In genomic region chr3:145899832-145900231, GRCm38 (mm10) we compare ENCODE assay signal across 11 mouse cellular contexts. TPM values are rescaled to one million over a fixed set of nuclear protein-coding genes. Genes with fewer than 3 reads are reported as not detected.
DNase-seq lines count a peak whose midpoint lies in the region; ATAC-seq and TF ChIP-seq lines count a peak whose summit lies in the region.
"Had no signal": no experiment of that assay in that cellular context is flagged by ENCODE, and none has a peak within 500 bp of the region (broad histone marks: within the 10 kb centered on the region; RNA-seq: fewer than 3 reads in every experiment).

No protein-coding gene starts in this region.

- H3K27me3 ChIP-seq in heart, embryonic 14.5 days (ENCODE audit: control insufficient read depth, insufficient read depth, low read length), result no peaks in the 10 kb centered on the region
- H3K27me3 ChIP-seq: intestine, embryonic 15.5 days had no signal

- ATAC-seq in heart, embryonic 14.5 days (ENCODE audit: insufficient number of reproducible peaks, insufficient read depth, low FRiP score, low read depth), result peak; percentile 41; the same call in 1 of the 2 replicates
- ATAC-seq: intestine, embryonic 15.5 days had no signal

- peak overlapping the region; percentile 86 for H3K27ac ChIP-seq in gastrocnemius, adult 2 months
- H3K27ac ChIP-seq in heart, embryonic 14.5 days (replicated peaks in 1 of 2; ENCODE audit: control insufficient read depth in 1 of 2, insufficient read depth in 1 of 2, low read depth in 2 of 2, low read length in 2 of 2), result peak overlapping the region; percentile 14 to 77; a peak in 3 of 4 replicates
- H3K27ac ChIP-seq: intestine, embryonic 15.5 days had no signal

- intact Hi-C loops in gastrocnemius, adult 2 months (cut with DNase I), result loop anchor here (5.0 to 10.0 kb wide), 2 partner anchors 145 to 253 kb away; partner anchors contain the start of genes Ccn1 and Ddah1

- DNase-seq in gastrocnemius, adult 2 months, result peak; percentile 77
- no peak for DNase-seq in gastrocnemius, postnatal 10 days
- peak; percentile 35 for DNase-seq in 3134 (ENCODE audit: extremely low read depth, insufficient read length, low spot score)
- DNase-seq in brain, embryonic 14.5 days (ENCODE audit: low read depth), result peak; percentile 64
- no peak for DNase-seq in testis, postnatal 14 days (ENCODE audit: low spot score)
- no peak for DNase-seq in urinary bladder, postnatal 25 days (ENCODE audit: low spot score)
- no peak for DNase-seq in urinary bladder, adult 18-20 months (ENCODE audit: low spot score in 2 of 2)
- DNase-seq: liver; lung, postnatal 36 days had no signal

- H3K36me3 ChIP-seq in heart, embryonic 14.5 days (ENCODE audit: control insufficient read depth, insufficient read depth, low read length), result no peaks in the 10 kb centered on the region
- H3K36me3 ChIP-seq: intestine, embryonic 15.5 days had no signal

- 26% methylated on average over 8 of the region's 8 CpGs for WGBS in heart, embryonic 14.5 days

- H3K4me3 ChIP-seq in gastrocnemius, adult 2 months, result no peak overlapping the region
- no peak overlapping the region for H3K4me3 ChIP-seq in heart, embryonic 14.5 days (ENCODE audit: control insufficient read depth in 1 of 2, insufficient read depth in 1 of 2, low read depth in 1 of 2, low read length in 2 of 2)
- H3K4me3 ChIP-seq: intestine, embryonic 15.5 days had no signal

- TF ChIP-seq CTCF in gastrocnemius, adult 2 months (IDR thresholded peaks at IDR 0.05), result no peak
- no peak for TF ChIP-seq CTCF in brain, embryonic 14.5 days (IDR thresholded peaks at IDR 0.05; ENCODE audit: borderline replicate concordance, extremely low read depth, insufficient read depth, insufficient read length)

- no peaks in the 10 kb centered on the region for H3K9me3 ChIP-seq in heart, embryonic 14.5 days (ENCODE audit: control insufficient read depth, low read length)
- H3K9me3 ChIP-seq: intestine, embryonic 15.5 days had no signal

- TF ChIP-seq POLR2A in brain, embryonic 14.5 days (IDR thresholded peaks at IDR 0.05; ENCODE audit: borderline replicate concordance, extremely low read depth, insufficient read depth, insufficient read length, poor library complexity, severe bottlenecking), result no peak

- no peak overlapping the region; the same call in 1 of the 2 replicates for H3K9ac ChIP-seq in heart, embryonic 14.5 days (ENCODE audit: low read length)
- H3K9ac ChIP-seq: intestine, embryonic 15.5 days had no signal

- H3K4me2 ChIP-seq in heart, embryonic 14.5 days (ENCODE audit: low read length), result peak overlapping the region; percentile 27; the same call in 1 of the 2 replicates
- H3K4me2 ChIP-seq: intestine, embryonic 15.5 days had no signal

- peaks cover 25 to 41% of the 10 kb centered on the region in 2 experiments for H3K4me1 ChIP-seq in heart, embryonic 14.5 days (ENCODE audit: control insufficient read depth in 2 of 2, insufficient read depth in 2 of 2, low read length in 2 of 2)
- H3K4me1 ChIP-seq: intestine, embryonic 15.5 days had no signal

RNA-seq across cellular contexts. Expression of gene Bcl10, which starts 22.8 kb away (rescaled TPM):
- total RNA-seq in gastrocnemius, adult 2 months (2021), result 1 to 10 TPM; 9.6 to 9.8 TPM
- 10 to 100 TPM; 17.3 to 17.4 TPM for total RNA-seq in gastrocnemius, postnatal 10 days (2021)
- 17.0 and 19.0 TPM in 2 replicates for polyA plus RNA-seq in brain, embryonic 14.5 days (2012; rRNA removed)
- polyA plus RNA-seq in heart, embryonic 14.5 days (2014; fragmentation: Nextera tagmentation; extraction: Ambion mirVana), result 40.2 and 44.0 TPM in 2 replicates

RNA-seq across cellular contexts. Expression of gene 2410004B18Rik, which starts 38.0 kb away (rescaled TPM):
- total RNA-seq in gastrocnemius, adult 2 months (2021), result 10 to 100 TPM; 18.2 to 19.6 TPM
- 10 to 100 TPM; 13.8 to 14.0 TPM for total RNA-seq in gastrocnemius, postnatal 10 days (2021)
- polyA plus RNA-seq in brain, embryonic 14.5 days (2012; rRNA removed), result 41.1 and 46.6 TPM in 2 replicates
- polyA plus RNA-seq in heart, embryonic 14.5 days (2014; fragmentation: Nextera tagmentation; extraction: Ambion mirVana), result 36.9 and 43.1 TPM in 2 replicates

Comparison
In these comparisons a context has a peak if more than half of its experiments do, and no peak if none do; other contexts are left out.
1. DNase-seq: peak in gastrocnemius, adult 2 months (single experiment), 3134 (single experiment) and brain, embryonic 14.5 days (single experiment); none in gastrocnemius, postnatal 10 days (single experiment), testis, postnatal 14 days (single experiment), urinary bladder, postnatal 25 days (single experiment) and urinary bladder, adult 18-20 months (0 of 2).